Mouse (Mus musculus) right cerebral cortex, postnatal 36 days (tissue): ENCODE measurements around the gene Sfxn1.

Experiments used
- DNase-seq, 2 experiments: peaks; one replicate each; pipeline ENCODE4 v3.0.0; 2022; ENCODE audit warnings: low spot score in 2 of 2, mixed read lengths in 1 of 2

The Sfxn1 gene

GRCm38 (mm10) chr13:54076762-54077460 lies 5.2 kb downstream of the Sfxn1 start:
- DNase-seq = no peak

- no peak for DNase-seq
Measured at GRCm38 (mm10) chr13:54077470-54078174, 6.0 kb downstream of the Sfxn1 start.

DNA sequence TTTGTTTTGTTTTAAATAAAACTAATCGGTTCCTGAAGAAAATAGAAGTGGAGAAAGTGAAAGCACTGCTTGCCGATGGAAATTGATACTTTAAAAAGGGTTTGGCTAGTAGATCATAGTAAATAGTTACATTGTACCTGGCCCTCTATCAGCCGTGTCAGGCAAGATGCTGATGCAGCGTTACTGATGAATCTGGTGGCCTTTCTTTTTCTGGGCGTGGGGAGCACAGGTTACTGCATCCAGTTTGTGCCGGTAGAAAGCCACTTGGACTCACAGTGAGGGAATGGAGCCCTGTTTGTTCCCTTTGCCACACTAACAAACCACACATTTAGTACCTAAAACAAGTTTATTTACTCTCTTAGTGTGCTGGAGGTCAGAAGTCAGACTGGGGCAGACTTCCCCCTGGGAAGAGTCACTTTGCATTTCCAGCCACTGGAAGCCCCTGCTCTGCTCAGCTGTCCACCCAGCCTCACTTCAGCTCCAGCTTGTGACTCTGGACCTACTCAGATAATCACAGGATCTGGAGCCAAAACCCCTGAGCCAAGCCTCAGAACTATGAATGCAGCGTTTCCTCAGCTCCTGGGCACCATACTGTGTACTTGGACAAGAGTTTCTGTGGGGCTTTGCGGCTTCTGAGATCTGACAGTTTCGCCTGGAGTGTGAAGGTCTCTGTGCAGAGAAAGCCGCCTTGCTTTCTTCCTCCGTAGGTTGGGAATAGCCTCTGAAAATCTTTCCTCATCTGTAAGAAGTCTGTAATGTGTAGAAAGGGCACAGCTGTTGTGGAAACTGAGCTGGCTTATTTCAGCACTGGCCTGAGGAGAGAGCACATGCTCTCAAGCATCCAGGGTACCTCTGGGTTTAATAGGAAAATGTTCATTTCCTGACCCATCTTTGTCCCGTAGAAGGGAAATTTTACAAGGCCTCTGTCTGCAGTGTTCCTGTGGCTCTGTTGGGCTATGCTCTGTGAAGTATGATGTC lies 8.4 kb downstream of the Sfxn1 start:
- no peak for DNase-seq

DNA sequence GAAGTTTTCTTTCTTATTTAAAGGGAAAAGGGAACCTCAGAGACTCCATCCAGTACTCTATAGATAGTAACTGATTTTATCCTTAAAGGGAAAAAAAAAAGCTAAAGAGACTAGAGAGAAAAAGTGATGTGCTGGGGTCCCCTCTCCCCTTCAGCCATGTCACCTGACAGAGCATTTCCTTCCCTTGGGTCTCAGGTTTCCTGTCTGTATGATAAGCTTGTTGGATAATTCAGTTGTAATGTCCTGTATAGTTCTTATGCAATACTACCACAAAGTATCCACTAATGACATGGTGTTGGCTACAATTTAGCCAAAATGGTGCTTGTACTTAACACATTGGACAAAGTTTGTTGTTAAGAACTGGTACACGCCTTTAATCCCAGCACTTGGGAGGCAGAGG lies 9.1 kb downstream of the Sfxn1 start:
- DNase-seq = no peak

- no peak for DNase-seq
Measured at GRCm38 (mm10) chr13:54082946-54083345, 11.3 kb downstream of the Sfxn1 start.

GRCm38 (mm10) chr13:54084178-54084577 lies 12.5 kb downstream of the Sfxn1 start:
- DNase-seq = no peak

DNA sequence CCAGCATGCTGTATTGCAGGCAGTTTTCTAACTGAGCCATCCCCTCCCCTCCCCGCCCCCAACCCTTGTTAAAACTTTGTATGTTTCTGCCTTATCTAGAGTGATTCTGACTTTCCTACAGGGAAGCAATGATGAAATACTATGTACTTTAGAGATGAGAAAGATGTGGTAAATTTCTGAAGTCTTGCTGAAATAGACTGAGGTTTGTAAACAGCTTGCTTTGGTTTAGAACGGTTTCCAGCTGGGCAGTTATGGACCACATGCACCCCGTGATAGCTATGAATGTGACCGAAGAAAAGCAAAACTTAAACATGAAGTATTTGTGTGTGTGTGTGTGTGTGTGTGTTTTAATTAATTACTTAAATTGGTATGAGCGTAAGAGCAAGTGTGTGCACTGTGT lies 13.2 kb downstream of the Sfxn1 start:
- no peak for DNase-seq

DNA sequence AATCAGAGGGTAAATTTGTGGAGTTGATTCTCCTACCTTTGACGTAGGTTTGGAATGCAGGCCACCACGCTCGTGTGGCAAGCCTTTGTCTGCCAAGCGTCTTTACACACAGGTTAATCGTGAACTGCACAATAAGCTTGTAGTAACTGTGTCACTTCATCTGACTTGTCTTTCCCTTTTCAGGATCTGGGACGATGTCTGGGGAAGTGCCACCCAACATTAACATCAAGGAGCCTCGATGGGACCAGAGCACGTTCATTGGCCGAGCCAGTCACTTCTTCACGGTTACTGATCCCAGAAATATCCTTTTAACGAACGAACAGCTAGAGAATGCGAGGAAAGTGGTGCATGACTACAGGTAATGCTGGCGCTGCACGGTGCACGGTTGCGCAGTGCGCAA lies 13.6 kb downstream of the Sfxn1 start:
- DNase-seq = no peak

GRCm38 (mm10) chr13:54091719-54092118 lies 20.1 kb downstream of the Sfxn1 start:
- DNase-seq = no peak

DNA sequence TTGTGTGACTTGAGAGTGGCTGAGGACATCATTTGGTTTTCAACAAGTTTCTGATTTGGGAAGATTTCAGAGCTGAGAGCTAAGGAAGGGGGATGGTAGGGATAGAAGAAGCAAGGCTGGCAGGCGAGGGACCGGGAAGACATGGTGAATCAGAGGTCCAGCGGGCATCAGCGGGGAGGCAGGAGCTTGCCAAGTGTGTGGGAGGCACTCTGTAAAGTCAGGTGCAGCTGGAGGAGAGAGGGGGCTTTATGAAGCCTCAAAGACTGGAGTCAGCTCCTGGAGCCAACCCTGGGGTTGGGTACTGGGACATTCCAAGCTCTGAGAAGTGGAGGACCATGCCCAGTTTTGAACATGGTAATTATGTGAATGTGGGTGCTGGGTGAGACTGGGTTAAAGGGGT lies 22.7 kb downstream of the Sfxn1 start:
- DNase-seq = no peak

GRCm38 (mm10) chr13:54094963-54095362 lies 23.3 kb downstream of the Sfxn1 start:
- no peak for DNase-seq

DNA sequence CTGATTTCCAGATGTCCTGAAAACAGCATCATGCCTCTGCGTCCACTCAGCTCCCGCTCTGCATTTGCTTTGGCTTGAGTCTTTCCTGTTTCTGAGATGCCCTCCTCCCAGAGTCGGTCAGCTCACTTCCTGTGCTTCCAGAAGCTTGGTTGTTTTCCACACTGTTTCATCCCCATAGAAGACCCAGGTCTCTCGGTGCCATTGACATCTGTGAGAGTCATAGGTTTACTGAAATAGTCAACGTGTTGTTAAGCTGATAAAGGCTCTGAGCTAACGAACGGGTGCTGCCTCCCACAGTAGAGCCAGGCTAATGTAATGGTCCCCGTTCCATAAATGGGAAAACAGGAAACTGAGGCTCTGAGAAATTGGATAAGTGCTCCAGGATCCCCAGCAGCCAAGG lies 24.1 kb downstream of the Sfxn1 start:
- no peak for DNase-seq

- no peak for DNase-seq
Measured at GRCm38 (mm10) chr13:54097227-54097626, 25.6 kb downstream of the Sfxn1 start.

- DNase-seq = no peak
Measured at GRCm38 (mm10) chr13:54097797-54098196, 26.1 kb downstream of the Sfxn1 start.

DNA sequence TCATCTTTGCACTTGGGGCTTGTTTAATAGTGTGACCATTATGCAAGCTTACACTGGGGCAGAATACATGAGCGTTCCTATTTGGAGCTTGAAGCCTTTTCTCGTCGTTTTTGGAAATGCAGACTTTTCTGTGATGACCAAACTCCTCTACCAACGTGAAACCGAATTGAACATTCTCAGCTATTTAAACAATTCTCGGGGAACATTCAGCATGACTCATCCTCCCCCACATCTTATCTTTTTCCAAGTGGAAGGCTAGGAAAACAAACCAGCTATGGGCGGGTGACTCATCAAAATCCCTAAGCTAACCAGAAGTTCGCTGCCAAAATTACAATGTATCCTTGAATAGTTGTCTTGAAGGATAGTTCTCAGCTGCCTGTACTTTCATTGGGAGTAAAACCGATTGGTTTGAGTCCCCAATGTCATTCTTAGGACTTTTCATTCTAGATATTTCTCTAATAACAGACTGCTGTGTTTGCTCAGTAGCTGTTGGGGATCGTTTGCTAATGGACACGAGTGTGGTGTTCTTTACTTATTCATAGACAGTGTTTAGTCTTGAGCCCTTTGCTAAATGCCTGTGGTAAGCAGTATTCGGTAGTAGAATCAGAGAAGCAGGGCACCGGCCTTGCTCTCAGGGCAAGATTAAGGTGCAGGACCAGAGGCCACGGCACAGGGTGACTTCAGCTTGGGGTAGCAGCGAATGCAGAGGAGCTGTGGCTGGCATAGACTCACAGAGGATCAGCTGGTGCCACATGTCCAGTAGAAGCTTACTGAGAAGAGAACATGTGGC lies 29.6 kb downstream of the Sfxn1 start:
- DNase-seq = peak; percentile 58 to 85

DNA sequence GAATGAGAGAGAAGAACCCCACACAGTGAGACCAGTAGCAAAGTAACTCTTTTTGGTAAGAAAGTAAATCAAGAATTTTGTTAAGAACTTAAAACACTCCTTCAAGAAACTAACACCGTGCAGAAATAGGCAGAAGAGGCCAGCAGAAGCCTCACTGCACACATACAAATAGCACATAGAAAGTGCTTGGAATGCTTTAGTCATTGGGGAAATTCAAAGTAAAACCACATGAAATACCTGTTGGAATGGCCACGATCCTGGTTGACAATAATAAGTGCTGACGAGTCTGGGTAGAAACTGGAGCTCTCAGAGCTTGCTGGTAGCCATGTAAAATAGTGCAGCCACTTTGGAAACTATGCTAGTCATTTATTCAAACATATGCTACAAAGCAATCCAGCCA lies 30.4 kb downstream of the Sfxn1 start:
- DNase-seq = no peak

DNA sequence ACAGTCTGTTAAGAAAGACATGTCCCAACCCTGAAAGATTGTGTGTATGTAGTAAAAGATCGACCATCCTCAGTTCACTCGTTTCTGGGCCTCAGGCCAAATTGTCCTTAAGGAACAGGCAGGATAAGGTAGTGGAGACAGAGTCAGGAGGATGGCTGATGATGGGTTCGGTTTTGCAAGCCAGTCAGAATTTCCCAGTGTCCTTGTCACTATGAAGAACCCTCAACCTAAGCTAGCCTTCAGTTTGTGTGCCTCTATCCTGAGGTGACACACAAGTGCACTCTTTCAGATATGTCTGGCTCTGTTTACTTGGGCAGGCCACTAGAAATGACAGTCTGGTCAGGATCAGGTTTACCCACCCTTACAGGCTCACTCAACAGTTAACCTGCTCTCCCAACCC lies 31.6 kb downstream of the Sfxn1 start:
- DNase-seq = no peak

DNA sequence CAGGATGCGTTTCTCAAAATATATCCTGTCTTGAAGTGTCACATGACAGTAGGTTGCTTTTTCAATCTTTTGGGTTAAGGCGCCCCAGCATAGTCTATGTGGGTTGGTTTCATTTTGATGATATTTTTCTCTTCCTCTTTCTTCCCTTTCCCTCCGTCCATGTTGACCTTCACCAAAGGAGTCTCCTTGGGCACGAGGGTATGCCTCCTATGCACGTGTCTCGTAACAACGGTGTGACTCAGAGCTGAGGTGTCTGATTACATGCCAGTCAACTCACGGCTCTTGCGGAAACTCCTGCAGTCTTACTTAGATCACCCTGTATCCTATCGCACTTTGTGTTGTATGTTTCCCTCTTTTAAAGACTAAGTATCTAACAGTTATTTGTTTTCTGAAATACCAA lies 32.2 kb downstream of the Sfxn1 start:
- no peak for DNase-seq

DNA sequence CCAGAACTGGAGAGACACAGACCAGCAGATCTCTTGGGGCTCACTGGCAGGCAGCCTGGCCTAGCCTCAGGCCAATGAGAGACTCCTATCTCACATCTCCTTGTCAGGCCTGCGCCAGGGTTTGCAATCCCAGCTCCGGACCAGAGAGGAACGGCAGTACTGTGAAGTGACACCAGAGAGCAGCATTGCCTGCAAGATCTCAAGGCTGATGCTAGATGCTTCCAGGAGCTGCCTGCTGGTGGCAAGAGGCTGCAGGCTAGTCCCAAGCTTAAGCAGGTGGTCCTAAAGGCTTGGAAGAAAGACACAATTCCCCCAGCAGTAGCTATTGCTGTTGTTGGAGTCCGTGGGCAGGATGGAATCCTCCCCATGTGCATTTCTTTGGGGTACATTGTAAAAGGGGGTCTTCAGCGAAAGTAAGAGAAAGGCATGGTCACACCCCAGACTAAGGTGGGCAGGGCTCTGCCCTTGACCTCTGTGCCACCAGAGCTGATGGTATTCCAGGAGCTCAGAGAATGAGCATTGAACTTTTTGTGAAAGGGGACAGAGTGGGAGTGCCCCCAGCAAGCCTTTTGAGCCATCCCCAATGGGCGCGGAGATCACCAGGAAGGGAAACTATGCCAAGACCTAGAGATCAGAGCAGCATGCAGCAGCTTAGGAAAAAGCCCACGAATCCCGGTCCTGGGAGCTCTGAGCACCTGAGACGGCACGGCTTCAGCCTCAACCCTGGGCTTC lies 42.3 kb downstream of the Sfxn1 start:
- peak; percentile 80 to 81 for DNase-seq

GRCm38 (mm10) chr13:54114931-54115330 lies 43.3 kb downstream of the Sfxn1 start:
- DNase-seq = no peak

- DNase-seq = no peak
Measured at GRCm38 (mm10) chr13:54115779-54116178, 44.1 kb downstream of the Sfxn1 start.
